Mouse (Mus musculus) E14TG2a.4 (cell line): ENCODE measurements around the gene Naa20.

Source experiments
- H3K27me3 ChIP-seq: 2 replicates; pipeline ENCODE4 v1.6.1; 2014; ENCODE audit warnings: low read length, control low read depth; ENCODE audit not compliant: insufficient read depth
- H3K36me3 ChIP-seq: 2 replicates; pipeline ENCODE4 v1.6.1; 2014; ENCODE audit warnings: low read length, control low read depth; ENCODE audit not compliant: insufficient read depth
- H3K4me1 ChIP-seq: replicated peaks from 2 replicates; pipeline ENCODE4 v1.6.1; 2014; ENCODE audit warnings: low read depth, low read length, control low read depth
- H3K4me3 ChIP-seq: replicated peaks from 2 replicates; pipeline ENCODE4 v1.5.1; 2014; ENCODE audit warnings: mild to moderate bottlenecking, low read length
- H3K9me3 ChIP-seq: 2 replicates; pipeline ENCODE4 v1.6.1; 2014; ENCODE audit warnings: low read length, control low read depth
- CTCF ChIP-seq: conservative IDR thresholded peaks from 2 replicates; pipeline ENCODE4 v1.5.1; 2014; ENCODE audit warnings: low read length
- NANOG ChIP-seq: IDR thresholded peaks from 2 replicates; pipeline ENCODE4 v1.6.1; 2014; ENCODE audit warnings: borderline replicate concordance, low read length, mixed read lengths
- POU5F1 ChIP-seq: IDR thresholded peaks from 2 replicates; pipeline ENCODE4 v1.6.1; 2014; ENCODE audit warnings: low read length, borderline replicate concordance

Gene Naa20

DNA sequence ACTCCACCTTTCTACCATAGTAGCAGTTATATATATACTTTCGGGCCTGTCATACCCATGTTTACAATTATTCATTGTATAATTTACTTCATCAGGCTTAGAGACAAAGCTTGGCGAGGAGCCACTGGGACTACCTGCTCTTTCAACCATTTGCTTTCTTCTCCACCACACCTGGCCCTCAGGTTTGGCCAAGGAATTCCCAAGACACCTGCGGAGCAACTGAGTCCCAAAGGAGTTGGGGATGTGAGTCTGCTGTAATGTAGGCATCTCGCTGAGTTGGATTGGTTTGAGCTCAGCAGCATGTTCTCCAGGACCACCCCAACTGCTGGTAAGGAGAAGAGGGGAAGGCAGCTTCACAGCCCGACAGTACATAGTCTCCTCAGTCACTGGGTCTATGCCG is at the start of gene Naa20:
Naa20 (plus strand) TSS at position 239 of the 400 bp plus-strand sequence.
- H3K4me1 ChIP-seq = peaks cover 43% of the 10 kb centered on the region

DNA sequence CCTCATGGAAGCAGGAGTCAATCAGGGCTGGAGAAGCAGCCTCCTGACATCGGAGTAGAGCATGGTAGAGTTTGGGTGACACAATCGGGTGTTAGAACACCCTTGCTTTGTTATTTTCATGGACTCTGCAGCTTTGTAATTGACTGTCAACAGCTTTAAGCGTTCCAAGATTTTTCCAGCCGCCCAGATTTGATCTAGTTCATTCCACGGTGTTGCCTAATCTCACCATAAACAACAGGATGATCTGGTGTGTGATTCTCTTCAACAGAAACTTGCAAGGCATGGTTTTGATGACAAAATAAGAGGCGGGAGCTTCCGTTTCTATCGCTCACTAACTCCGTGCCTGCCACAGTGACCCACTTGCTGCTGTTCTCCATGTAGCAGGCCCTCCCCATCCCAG is 46.1 kb upstream of the Naa20 start:
- Histone ChIP-seq H3K36me3 (no peaks in the 10 kb centered on the region), H3K9me3 (no peaks in the 10 kb centered on the region), H3K4me3 (no peak overlapping the region), H3K27me3 (peaks cover 11% of the 10 kb centered on the region), H3K4me1 (peaks cover 15% of the 10 kb centered on the region)
- TF ChIP-seq CTCF (no peak), NANOG (no peak), POU5F1 (no peak)

More for the DNA sequence above, at the start of gene Naa20:
- no peaks in the 10 kb centered on the region for H3K27me3 ChIP-seq
- H3K36me3 ChIP-seq = peaks cover 11% of the 10 kb centered on the region
- H3K4me3 ChIP-seq = peak within 1 kb of the TSS; percentile 95
- H3K9me3 ChIP-seq = no peaks in the 10 kb centered on the region
- no peak for TF ChIP-seq NANOG
- TF ChIP-seq CTCF = no peak
- TF ChIP-seq POU5F1 = no peak

DNA sequence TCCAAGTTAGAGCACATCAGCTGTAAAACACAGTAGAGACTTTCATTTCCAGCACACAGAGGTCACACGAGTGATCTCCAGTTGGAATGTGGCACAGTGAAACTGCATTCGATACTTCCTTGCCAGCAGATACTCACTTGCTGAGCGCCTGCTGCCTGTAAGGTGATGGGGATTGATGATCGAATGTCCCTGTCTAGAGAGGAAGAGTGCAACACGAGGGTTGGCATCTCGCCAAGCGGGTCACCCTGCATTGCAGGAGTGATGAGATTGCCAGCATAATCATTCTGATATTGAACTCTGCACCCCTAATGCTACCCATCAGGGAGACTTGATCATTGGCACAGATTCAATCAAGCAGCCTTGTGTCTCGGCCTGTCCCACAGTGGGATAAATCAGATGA is 44.0 kb upstream of the Naa20 start:
- no peak overlapping the region for H3K4me3 ChIP-seq
- H3K36me3 ChIP-seq = no peaks in the 10 kb centered on the region
- no peaks in the 10 kb centered on the region for H3K9me3 ChIP-seq
- peaks cover 20% of the 10 kb centered on the region for H3K27me3 ChIP-seq
- no peak for TF ChIP-seq CTCF
- TF ChIP-seq NANOG = no peak
- no peak for TF ChIP-seq POU5F1
- H3K4me1 ChIP-seq = peaks cover 35% of the 10 kb centered on the region

DNA sequence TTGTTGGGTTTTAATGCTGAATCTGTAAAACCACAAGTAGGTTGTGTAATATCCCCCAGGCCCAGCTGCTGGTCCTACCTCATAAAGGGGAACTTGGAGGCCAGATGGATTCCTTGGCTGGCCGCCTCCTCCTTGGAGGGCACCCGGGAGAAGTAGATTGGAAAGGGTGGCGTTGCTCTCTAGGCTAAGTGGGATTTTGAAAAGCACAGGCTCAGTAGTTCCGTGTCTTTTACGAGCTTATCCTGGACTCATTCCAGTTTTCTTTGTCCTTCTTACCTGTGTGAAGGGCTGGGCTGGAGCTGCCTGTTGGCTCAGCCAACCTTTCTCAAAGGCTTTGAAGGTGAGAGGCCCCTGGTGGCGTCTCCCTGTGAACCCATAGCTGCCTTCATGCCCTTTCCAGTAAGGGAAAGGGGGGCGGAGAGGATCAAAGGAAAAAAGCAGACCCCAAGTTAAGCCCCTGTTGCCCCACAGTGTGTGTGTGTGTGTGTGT is 42.4 kb upstream of the Naa20 start:
- Histone ChIP-seq H3K9me3 (no peaks in the 10 kb centered on the region), H3K4me1 (peaks cover 40% of the 10 kb centered on the region), H3K36me3 (no peaks in the 10 kb centered on the region), H3K4me3 (peak overlapping the region; percentile 69), H3K27me3 (peaks cover 20% of the 10 kb centered on the region)
- TF ChIP-seq POU5F1 (no peak), NANOG (no peak), CTCF (no peak)

DNA sequence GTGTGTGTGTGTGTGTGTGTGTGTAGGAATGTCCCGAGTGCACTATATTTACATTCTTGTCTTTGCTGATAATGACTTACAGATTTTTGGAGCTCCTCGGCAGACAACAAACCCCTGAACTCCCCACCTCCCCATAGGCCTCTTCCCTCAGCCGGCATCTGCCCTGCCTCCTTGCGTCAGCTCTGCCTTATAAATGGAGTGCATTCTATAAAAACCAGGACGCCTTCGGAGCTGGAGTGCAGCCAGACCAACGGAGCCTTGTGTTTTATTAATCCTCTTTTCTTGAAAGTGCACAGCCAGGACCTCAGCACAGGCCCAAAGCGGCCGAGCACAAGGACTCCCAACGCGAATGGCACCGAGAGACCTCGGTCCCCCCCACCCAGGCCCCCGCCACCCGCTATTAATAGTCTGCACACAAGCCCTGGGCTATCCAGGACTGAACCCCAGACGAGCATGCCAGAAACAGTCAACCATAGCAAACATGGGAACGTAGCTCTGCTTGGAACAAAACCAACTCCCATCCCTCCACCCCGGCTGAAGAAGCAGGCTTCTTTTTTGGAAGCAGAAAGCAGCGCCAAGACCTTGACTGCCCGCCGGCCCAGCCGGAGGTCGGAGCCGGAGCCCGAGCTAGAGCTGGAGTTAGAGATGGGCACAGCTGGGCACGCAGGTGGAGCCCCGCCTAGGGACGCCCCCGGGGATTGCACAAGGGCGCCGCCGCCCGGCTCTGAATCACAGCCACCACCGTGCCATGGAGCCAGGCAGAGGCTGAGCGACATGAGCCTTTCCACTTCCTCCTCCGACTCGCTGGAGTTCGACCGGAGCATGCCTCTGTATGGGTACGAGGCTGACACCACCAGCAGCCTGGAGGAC is 41.7 kb upstream of the Naa20 start:
- TF ChIP-seq CTCF (no peak), NANOG (no peak), POU5F1 (no peak)
- no peaks in the 10 kb centered on the region for H3K36me3 ChIP-seq
- H3K4me1 ChIP-seq = peaks cover 41% of the 10 kb centered on the region
- H3K9me3 ChIP-seq = no peaks in the 10 kb centered on the region
- peak overlapping the region; percentile 69 for H3K4me3 ChIP-seq
- peaks cover 20% of the 10 kb centered on the region for H3K27me3 ChIP-seq

DNA sequence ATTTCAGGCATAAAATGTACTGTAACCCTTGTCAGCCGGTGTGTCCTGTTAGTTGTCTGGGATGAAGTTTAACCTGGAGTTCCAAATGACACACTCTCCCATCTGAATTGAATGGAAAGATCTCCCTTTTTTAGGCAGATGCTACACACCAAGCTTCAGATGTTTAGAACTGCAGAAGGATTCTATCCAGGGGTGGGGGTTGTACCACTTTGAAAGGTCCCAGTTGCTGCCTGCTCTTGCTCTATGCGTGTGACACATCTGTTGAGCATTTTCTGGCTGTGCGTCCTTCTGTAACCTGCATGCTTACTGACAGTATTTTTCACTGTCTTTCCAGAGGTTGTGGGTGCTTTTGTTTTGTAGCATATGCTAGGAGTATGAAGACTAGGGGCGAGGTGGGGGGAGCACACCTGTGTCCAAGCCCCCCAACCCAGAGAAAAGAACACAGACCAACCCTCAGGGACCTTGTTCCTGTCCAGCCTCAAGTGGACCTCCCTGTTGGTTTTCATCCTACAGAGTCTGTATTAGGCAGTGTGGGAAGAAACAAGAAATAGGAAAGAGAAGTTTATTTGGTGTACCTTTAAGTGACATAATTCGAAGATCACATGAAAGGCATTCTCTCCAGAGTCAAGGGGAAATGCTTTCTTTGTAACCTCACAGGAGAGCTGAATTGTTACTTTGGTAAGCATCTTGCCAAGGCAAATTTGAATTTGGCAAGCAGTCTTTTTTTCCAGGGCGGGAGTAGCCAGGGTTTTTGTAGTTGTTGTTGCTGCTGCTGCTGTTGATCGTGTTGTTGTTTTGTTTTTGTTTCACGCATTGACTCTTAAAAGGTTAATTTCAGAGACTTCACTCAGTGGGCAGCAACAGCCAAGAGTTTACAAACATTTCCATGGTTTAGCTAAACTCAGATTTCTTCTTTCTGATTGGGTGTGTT is 40.4 kb upstream of the Naa20 start:
- Histone ChIP-seq H3K36me3 (no peaks in the 10 kb centered on the region), H3K27me3 (peaks cover 20% of the 10 kb centered on the region), H3K4me3 (peak overlapping the region; percentile 69; the same call in 1 of the 2 replicates), H3K9me3 (no peaks in the 10 kb centered on the region), H3K4me1 (peaks cover 44% of the 10 kb centered on the region)
- TF ChIP-seq POU5F1 = no peak
- no peak for TF ChIP-seq CTCF
- no peak for TF ChIP-seq NANOG

DNA sequence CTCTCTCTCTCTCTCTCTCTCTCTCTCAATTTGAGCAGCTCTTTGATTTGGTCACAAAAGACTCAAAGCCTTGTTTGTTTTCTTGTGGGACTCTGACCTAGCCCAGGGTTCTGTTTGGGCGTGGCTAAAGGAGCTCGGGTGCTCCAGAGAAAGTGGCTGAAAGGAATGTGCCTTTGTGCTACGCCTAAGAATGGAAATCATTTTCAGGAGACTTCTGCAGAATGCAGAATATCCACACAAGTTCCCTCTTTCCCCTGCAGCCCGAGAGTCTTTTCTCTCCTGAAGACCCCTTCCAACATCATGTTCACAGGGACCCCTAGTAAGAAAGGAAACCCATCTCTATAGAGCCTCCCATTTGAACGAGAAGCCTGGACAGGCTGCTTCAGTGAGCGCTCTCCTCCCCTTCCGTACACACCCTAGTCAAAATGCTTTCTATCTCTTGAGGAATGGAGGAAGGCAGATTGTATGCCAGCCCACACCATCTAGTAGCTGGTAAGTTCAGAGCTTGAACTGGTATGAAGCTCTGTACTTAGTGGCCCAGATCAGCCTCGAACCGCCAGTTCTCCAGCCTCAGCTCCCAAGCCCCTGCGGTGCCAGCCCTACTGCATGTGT is 39.6 kb upstream of the Naa20 start:
- Histone ChIP-seq H3K4me1 (peaks cover 47% of the 10 kb centered on the region), H3K4me3 (peak overlapping the region; percentile 41), H3K9me3 (no peaks in the 10 kb centered on the region), H3K27me3 (peaks cover 20% of the 10 kb centered on the region), H3K36me3 (no peaks in the 10 kb centered on the region)
- no peak for TF ChIP-seq POU5F1
- TF ChIP-seq NANOG = no peak
- no peak for TF ChIP-seq CTCF
